Mouse (Mus musculus): ENCODE measurements around the gene Pagr1a. TPM values are rescaled to one million over a fixed set of nuclear protein-coding genes. Genes with fewer than 3 reads are reported as not detected.

Pagr1a gene
- total RNA-seq, 2 experiments from 2014 or later = 22.5 to 23.9 TPM

GRCm38 (mm10) chr7:127022528-127023271, 5.5 kb upstream of the Pagr1a start:
- intact Hi-C loops (cut with DNase I) = no loop called here

GRCm38 (mm10) chr7:127021563-127022527, 4.7 kb upstream of the Pagr1a start:
- intact Hi-C loops (cut with DNase I) = loop anchor here (2.0 kb wide), 1 partner anchor 71 kb away; the partner anchor contains the start of gene Sez6l2
- DNase-seq (ENCODE audit: low spot score in 2 of 2) = peak in 1 of 2 experiments; percentile 58

More at GRCm38 (mm10) chr7:127022528-127023271, 5.5 kb upstream of the Pagr1a start:
- DNase-seq (ENCODE audit: low spot score in 2 of 2) = no peak

- intact Hi-C loops (cut with DNase I) = loop anchor here (2.0 kb wide), 1 partner anchor 70 kb away; the partner anchor contains the start of gene Sez6l2
- peak; percentile 74 to 85 for DNase-seq (ENCODE audit: low spot score in 2 of 2)
Measured at GRCm38 (mm10) chr7:127020901-127021562, 3.9 kb upstream of the Pagr1a start, which contains the start of the genes Gm42742 and Prrt2. Gm42742 (minus strand) TSS chr7:127021097. Prrt2 (minus strand) TSS chr7:127021211.

- intact Hi-C loops (cut with DNase I) = loop anchor here (2.0 kb wide), 1 partner anchor 70 kb away; the partner anchor contains the start of gene Sez6l2
- peak in 1 of 2 experiments; percentile 48 for DNase-seq (ENCODE audit: low spot score in 2 of 2)
Measured at GRCm38 (mm10) chr7:127020491-127020890, 3.3 kb upstream of the Pagr1a start.

GRCm38 (mm10) chr7:127020031-127020430, 2.9 kb upstream of the Pagr1a start:
- DNase-seq (ENCODE audit: low spot score in 2 of 2) = peak in 1 of 2 experiments; percentile 43
- intact Hi-C loops (cut with DNase I) = loop anchor here (2.0 kb wide), 1 partner anchor 69 kb away; the partner anchor contains the start of gene Sez6l2

GRCm38 (mm10) chr7:127019306-127019960, 2.3 kb upstream of the Pagr1a start:
- no peak for DNase-seq (ENCODE audit: low spot score in 2 of 2)
- intact Hi-C loops (cut with DNase I) = no loop called here

- no peak for DNase-seq (ENCODE audit: low spot score in 2 of 2)
- intact Hi-C loops (cut with DNase I) = no loop called here
Measured at GRCm38 (mm10) chr7:127018416-127019305, 1.5 kb upstream of the Pagr1a start.

GRCm38 (mm10) chr7:127017950-127018345, 796 bp upstream of the Pagr1a start:
- intact Hi-C loops (cut with DNase I) = loop anchor here (2.0 kb wide), 2 partner anchors 87 to 155 kb away; partner anchors contain the start of gene Ino80e
- no peak for DNase-seq (ENCODE audit: low spot score in 2 of 2)

GRCm38 (mm10) chr7:127016486-127016938, 640 bp downstream of the Pagr1a start:
- intact Hi-C loops (cut with DNase I) = loop anchor here (2.0 kb wide), 2 partner anchors 88 to 154 kb away; partner anchors contain the start of gene Ino80e
- DNase-seq (ENCODE audit: low spot score in 2 of 2) = peak in 1 of 2 experiments; percentile 65

GRCm38 (mm10) chr7:127016481-127016485, 869 bp downstream of the Pagr1a start, which contains the start of gene Pagr1b:
Pagr1b (minus strand) TSS chr7:127016484.
- intact Hi-C loops (cut with DNase I) = loop anchor here (2.0 kb wide), 2 partner anchors 89 to 153 kb away; partner anchors contain the start of gene Ino80e
- DNase-seq (ENCODE audit: low spot score in 2 of 2) = no peak

- peak in 1 of 2 experiments; percentile 11 for DNase-seq (ENCODE audit: low spot score in 2 of 2)
- intact Hi-C loops (cut with DNase I) = loop anchor here (2.0 kb wide), 2 partner anchors 89 to 153 kb away; partner anchors contain the start of gene Ino80e
Measured at GRCm38 (mm10) chr7:127016081-127016480, 1.1 kb downstream of the Pagr1a start.

GRCm38 (mm10) chr7:127014993-127015392, 2.2 kb downstream of the Pagr1a start:
- intact Hi-C loops (cut with DNase I) = loop anchor here (2.0 kb wide), 1 partner anchor 38 kb away; the partner anchor contains the start of gene Cdiptos
- no peak for DNase-seq (ENCODE audit: low spot score in 2 of 2)

- intact Hi-C loops (cut with DNase I) = loop anchor here (2.0 kb wide), 1 partner anchor 38 kb away; the partner anchor contains the start of gene Cdiptos
- DNase-seq (ENCODE audit: low spot score in 2 of 2) = peak in 1 of 2 experiments; percentile 30
Measured at GRCm38 (mm10) chr7:127014320-127014719, 2.8 kb downstream of the Pagr1a start, which contains the start of gene Mvp. Mvp (minus strand) TSS chr7:127014621.

- intact Hi-C loops (cut with DNase I) = no loop called here
- no peak for DNase-seq (ENCODE audit: low spot score in 2 of 2)
Measured at GRCm38 (mm10) chr7:127013385-127013784, 3.8 kb downstream of the Pagr1a start.

- intact Hi-C loops (cut with DNase I) = no loop called here
- no peak for DNase-seq (ENCODE audit: low spot score in 2 of 2)
Measured at GRCm38 (mm10) chr7:127012845-127013244, 4.3 kb downstream of the Pagr1a start.

GRCm38 (mm10) chr7:127012374-127012773, 4.8 kb downstream of the Pagr1a start:
- no peak for DNase-seq (ENCODE audit: low spot score in 2 of 2)
- intact Hi-C loops (cut with DNase I) = no loop called here

GRCm38 (mm10) chr7:127011717-127012116, 5.4 kb downstream of the Pagr1a start:
- no peak for DNase-seq (ENCODE audit: low spot score in 2 of 2)

GRCm38 (mm10) chr7:127011051-127011450, 6.1 kb downstream of the Pagr1a start:
- DNase-seq (ENCODE audit: low spot score in 2 of 2) = no peak
- intact Hi-C loops (cut with DNase I) = no loop called here

More at GRCm38 (mm10) chr7:127011717-127012116, 5.4 kb downstream of the Pagr1a start:
- intact Hi-C loops (cut with DNase I) = no loop called here

Measured in left cerebral cortex, postnatal 25 days (tissue).